Mouse (Mus musculus) CH12.LX (cell line): ENCODE data around the gene Srf.

Source experiments
- CHD2 ChIP-seq: IDR thresholded peaks from 2 replicates; pipeline ENCODE4 v1.6.1; 2011; ENCODE audit warnings: low read length, improper control_type of control experiment
- CTCF ChIP-seq, 2 experiments: IDR thresholded peaks in 1 of 2; conservative IDR thresholded peaks in 1 of 2; 2 replicates each; pipeline ENCODE4 v1.5.1; 2011 to 2012; ENCODE audit warnings: low read depth in 2 of 2, low read length in 2 of 2, improper control_type of control experiment in 1 of 2, inconsistent platforms in 1 of 2, mild to moderate bottlenecking in 1 of 2, moderate library complexity in 1 of 2
- E2F4 ChIP-seq: IDR thresholded peaks from 2 replicates; pipeline ENCODE4 v1.6.1; 2011; ENCODE audit warnings: low read depth, low read length, improper control_type of control experiment; ENCODE audit not compliant: insufficient replicate concordance
- EP300 ChIP-seq: IDR thresholded peaks from 2 replicates; pipeline ENCODE4 v1.6.1; 2011; ENCODE audit warnings: low read length, improper control_type of control experiment
- PAX5 ChIP-seq: IDR thresholded peaks from 2 replicates; pipeline ENCODE4 v1.6.1; 2012; ENCODE audit warnings: low read length, inconsistent platforms, mixed read lengths
- POLR2A ChIP-seq: IDR thresholded peaks from 2 replicates; pipeline ENCODE4 v1.6.1; 2011; ENCODE audit warnings: low read depth, mild to moderate bottlenecking, improper control_type of control experiment, low read length
- RAD21 ChIP-seq: IDR thresholded peaks from 2 replicates; pipeline ENCODE4 v1.6.1; 2011; ENCODE audit warnings: low read depth, mild to moderate bottlenecking, low read length, improper control_type of control experiment, moderate library complexity
- UBTF ChIP-seq: IDR thresholded peaks from 2 replicates; pipeline ENCODE4 v1.6.1; 2012; ENCODE audit warnings: low read depth, mild to moderate bottlenecking, inconsistent platforms, low read length, improper control_type of control experiment, moderate library complexity
- ZNF384 ChIP-seq: IDR thresholded peaks from 2 replicates; pipeline ENCODE4 v1.6.1; 2012; ENCODE audit warnings: low read depth, low read length, improper control_type of control experiment, inconsistent platforms

DNA sequence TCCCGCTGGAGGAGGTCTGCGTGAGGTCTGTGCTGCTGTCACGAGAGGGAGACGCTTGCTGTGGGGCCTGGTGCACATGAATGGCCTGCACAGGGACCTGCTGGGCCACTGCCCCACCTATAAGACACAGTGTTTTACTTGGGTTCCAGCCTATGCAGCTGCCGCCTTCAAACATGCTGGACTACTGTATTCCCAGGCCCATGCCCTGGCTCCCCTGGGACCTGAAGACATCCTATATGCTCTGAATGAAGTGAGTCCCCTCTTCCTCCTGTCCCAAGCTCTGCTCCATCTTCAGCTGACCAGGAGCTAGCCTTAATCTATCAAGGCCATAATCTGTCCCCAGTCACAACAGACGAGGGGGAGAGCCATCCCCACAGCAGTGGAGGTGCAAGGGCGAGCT, 5.1 kb downstream of the Srf start:
- TF ChIP-seq RAD21 (no peak), POLR2A (no peak), CTCF (conservative IDR thresholded peaks at IDR 0.05 in 1 of 2, IDR thresholded peaks at IDR 0.05 in 1 of 2; ENCODE audit: low read depth in 2 of 2, low read length in 2 of 2) (no peak), EP300 (no peak), PAX5 (no peak), UBTF (no peak), E2F4 (no peak), CHD2 (no peak), ZNF384 (no peak)
